Mouse (Mus musculus) C2C12 (cell line): ENCODE results near the gene Mtr. TPM values are rescaled to one million over a fixed set of nuclear protein-coding genes. Genes with fewer than 3 reads are reported as not detected.

Experiments
- H3K27me3 ChIP-seq: one replicate; pipeline ENCODE4 v1.6.1; 2011; ENCODE audit not compliant: control insufficient read depth, insufficient read depth, insufficient read length
- H3K36me3 ChIP-seq: one replicate; pipeline ENCODE4 v1.6.1; 2011; ENCODE audit not compliant: control insufficient read depth, insufficient read depth
- H3K4me3 ChIP-seq: one replicate; pipeline ENCODE4 v1.5.1; 2011; ENCODE audit warnings: mild to moderate bottlenecking, control low read depth; ENCODE audit not compliant: poor library complexity, insufficient read depth, severe bottlenecking
- H3K79me2 ChIP-seq: one replicate; pipeline ENCODE4 v1.6.1; 2011; ENCODE audit not compliant: control insufficient read depth, insufficient read depth
- H3K79me3 ChIP-seq: one replicate; pipeline ENCODE4 v1.6.1; 2011; ENCODE audit warnings: low read depth, control low read depth
- H3ac ChIP-seq: one replicate; pipeline ENCODE3; 2011; ENCODE audit warnings: low read depth; ENCODE audit not compliant: control insufficient read depth, insufficient read length
- CEBPB ChIP-seq: IDR thresholded peaks from one replicate; pipeline ENCODE4 v1.6.1; 2011; ENCODE audit warnings: low read depth, mild to moderate bottlenecking, control low read depth, moderate library complexity
- CTCF ChIP-seq: IDR thresholded peaks from one replicate; pipeline ENCODE4 v1.5.1; 2011; ENCODE audit not compliant: control insufficient read depth, insufficient read depth, insufficient read length
- FOSL1 ChIP-seq: IDR thresholded peaks from one replicate; pipeline ENCODE4 v1.8.0; 2011; ENCODE audit warnings: mild to moderate bottlenecking, low read length; ENCODE audit not compliant: poor library complexity, insufficient read depth, severe bottlenecking
- MAX ChIP-seq: IDR thresholded peaks from one replicate; pipeline ENCODE4 v1.6.1; 2011; ENCODE audit warnings: mild to moderate bottlenecking, control low read depth
- MYOD1 ChIP-seq: IDR thresholded peaks from one replicate; pipeline ENCODE4 v1.6.1; 2011; ENCODE audit warnings: low read depth; ENCODE audit not compliant: control insufficient read depth, insufficient read length
- MYOG ChIP-seq: IDR thresholded peaks from one replicate; pipeline ENCODE4 v1.6.1; 2011; ENCODE audit not compliant: control insufficient read depth, insufficient read length; ENCODE audit errors: extremely low read depth
- USF1 ChIP-seq: IDR thresholded peaks from one replicate; pipeline ENCODE4 v1.6.1; 2011; ENCODE audit warnings: low read depth, mild to moderate bottlenecking, control low read depth, moderate library complexity
- polyA plus RNA-seq: library from polyadenylated mRNA; unstranded; fragments of >200 nt; fragmentation: generic; extraction: Trizol; gene quantifications from one replicate; pipeline ENCODE4 v1.2.1, GENCODE M21; 2012; ENCODE audit warnings: missing spikeins

Mtr gene
- polyA plus RNA-seq, 1 experiment, result 5.6 TPM

GRCm38 (mm10) chr13:12296701-12297100 lies 38.8 kb upstream of the Mtr start:
- H3ac ChIP-seq, result no peak overlapping the region
- H3K79me3 ChIP-seq, result no peaks in the 10 kb centered on the region
- TF ChIP-seq FOSL1 (no peak), CEBPB (no peak), USF1 (no peak), MYOD1 (no peak), CTCF (no peak), MAX (no peak), MYOG (no peak)
- no peaks in the 10 kb centered on the region for H3K27me3 ChIP-seq
- no peaks in the 10 kb centered on the region for H3K36me3 ChIP-seq
- H3K79me2 ChIP-seq, result no peaks in the 10 kb centered on the region
- H3K4me3 ChIP-seq, result no peak overlapping the region

- TF ChIP-seq MYOD1 (no peak), CEBPB (no peak), USF1 (no peak), MYOG (no peak), FOSL1 (no peak), CTCF (no peak), MAX (no peak)
- Histone ChIP-seq H3K27me3 (no peaks in the 10 kb centered on the region), H3K79me2 (no peaks in the 10 kb centered on the region), H3K4me3 (no peak overlapping the region), H3K36me3 (no peaks in the 10 kb centered on the region), H3ac (no peak overlapping the region), H3K79me3 (no peaks in the 10 kb centered on the region)
These were observed 35.9 kb upstream of the Mtr start for GRCm38 (mm10) chr13:12293810-12294209.

GRCm38 (mm10) chr13:12290700-12291099 lies 32.8 kb upstream of the Mtr start:
- no peak overlapping the region for H3K4me3 ChIP-seq
- H3K79me2 ChIP-seq, result no peaks in the 10 kb centered on the region
- no peaks in the 10 kb centered on the region for H3K79me3 ChIP-seq
- no peaks in the 10 kb centered on the region for H3K36me3 ChIP-seq
- TF ChIP-seq MYOD1, result no peak
- no peaks in the 10 kb centered on the region for H3K27me3 ChIP-seq
- no peak overlapping the region for H3ac ChIP-seq

- TF ChIP-seq USF1 (no peak), CEBPB (no peak)
- Histone ChIP-seq H3K27me3 (no peaks in the 10 kb centered on the region), H3ac (no peak overlapping the region), H3K79me3 (no peaks in the 10 kb centered on the region), H3K79me2 (no peaks in the 10 kb centered on the region), H3K4me3 (no peak overlapping the region), H3K36me3 (no peaks in the 10 kb centered on the region)
These were observed 26.6 kb upstream of the Mtr start for GRCm38 (mm10) chr13:12284528-12284927.

DNA sequence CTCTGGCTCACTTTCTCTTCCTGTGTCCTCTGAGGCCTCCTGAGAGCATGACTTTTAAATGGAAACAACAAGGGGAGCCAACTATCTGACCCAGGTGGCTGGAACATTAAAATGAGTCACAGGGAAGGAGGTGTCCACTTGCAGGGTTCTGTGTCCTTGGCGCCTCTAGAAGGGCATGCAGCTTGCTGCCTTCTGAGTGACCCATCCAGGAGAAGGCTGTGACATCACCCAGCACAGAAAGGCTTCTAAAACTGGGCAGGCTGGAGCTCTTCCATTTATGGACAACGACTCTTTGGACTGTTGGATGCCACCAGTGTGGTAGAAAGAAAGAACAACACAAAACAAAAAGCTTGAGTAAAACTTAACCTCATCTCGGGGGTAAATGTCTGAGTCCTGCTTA lies 25.9 kb upstream of the Mtr start:
- Histone ChIP-seq H3K79me3 (no peaks in the 10 kb centered on the region), H3K27me3 (no peaks in the 10 kb centered on the region), H3K4me3 (no peak overlapping the region), H3ac (no peak overlapping the region), H3K79me2 (no peaks in the 10 kb centered on the region), H3K36me3 (no peaks in the 10 kb centered on the region)
- no peak for TF ChIP-seq MYOD1
- no peak for TF ChIP-seq MAX
- TF ChIP-seq MYOG, result no peak
- no peak for TF ChIP-seq CTCF
- TF ChIP-seq USF1, result no peak
- no peak for TF ChIP-seq CEBPB
- no peak for TF ChIP-seq FOSL1

DNA sequence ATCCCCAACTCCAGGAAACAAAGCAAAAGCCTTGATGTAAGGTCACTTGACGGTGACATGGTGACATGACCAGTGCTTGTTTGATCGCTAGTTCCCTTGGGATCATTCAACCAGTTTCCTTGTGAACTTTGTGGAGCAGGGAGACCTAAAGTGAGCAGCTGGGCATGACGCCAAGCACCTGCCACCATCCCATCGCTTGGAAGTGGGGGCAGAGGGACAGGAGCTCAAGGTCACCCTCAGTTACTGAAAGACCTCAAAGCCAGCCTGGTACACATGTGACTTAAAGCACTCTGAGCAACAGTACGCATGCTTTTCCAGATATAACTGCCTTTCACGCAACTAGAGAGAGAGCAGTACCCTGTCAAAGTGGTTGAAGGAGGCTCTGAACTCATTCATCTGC lies 16.8 kb upstream of the Mtr start:
- Histone ChIP-seq H3K27me3 (peaks cover 11% of the 10 kb centered on the region), H3K4me3 (no peak overlapping the region), H3K79me3 (no peaks in the 10 kb centered on the region), H3K36me3 (no peaks in the 10 kb centered on the region), H3ac (no peak overlapping the region), H3K79me2 (no peaks in the 10 kb centered on the region)
- TF ChIP-seq CTCF (no peak), MAX (no peak), CEBPB (no peak), MYOD1 (no peak), MYOG (no peak), USF1 (no peak), FOSL1 (no peak)

- Histone ChIP-seq H3K4me3 (no peak overlapping the region), H3ac (no peak overlapping the region), H3K79me3 (no peaks in the 10 kb centered on the region), H3K27me3 (peaks cover 11% of the 10 kb centered on the region), H3K79me2 (no peaks in the 10 kb centered on the region), H3K36me3 (no peaks in the 10 kb centered on the region)
- no peak for TF ChIP-seq MYOG
- TF ChIP-seq MYOD1, result no peak
- TF ChIP-seq USF1, result no peak
- no peak for TF ChIP-seq CEBPB
- no peak for TF ChIP-seq CTCF
These were observed 16.3 kb upstream of the Mtr start for GRCm38 (mm10) chr13:12274220-12274619.
